Mouse (Mus musculus) neural tube, embryonic 15.5 days (tissue): ENCODE data around the gene Gsg1l. TPM values are rescaled to one million over a fixed set of nuclear protein-coding genes. Genes with fewer than 3 reads are reported as not detected.

Experiments used
- ATAC-seq: fragments of 200-750 bp; cut with Nextera tagmentation; 2 replicates; pipeline ENCODE4 v1.8.0; 2017; ENCODE audit warnings: mild to moderate bottlenecking, moderate TSS enrichment, moderate library complexity; ENCODE audit not compliant: low FRiP score
- H3K27ac ChIP-seq: fragments of 300-500 bp; sonication (generic); replicated peaks from 2 replicates; pipeline ENCODE4 v1.5.1; 2015; ENCODE audit warnings: mild to moderate bottlenecking, inconsistent platforms
- H3K27me3 ChIP-seq: fragments of 300-500 bp; sonication (generic); replicated peaks from 2 replicates; pipeline ENCODE4 v1.6.1; 2015; ENCODE audit warnings: inconsistent platforms
- H3K36me3 ChIP-seq: fragments of 300-500 bp; sonication (generic); 2 replicates; pipeline ENCODE4 v1.6.1; 2015; ENCODE audit warnings: inconsistent platforms
- H3K4me1 ChIP-seq: fragments of 300-500 bp; sonication (generic); 2 replicates; pipeline ENCODE4 v1.6.1; 2015; ENCODE audit warnings: inconsistent platforms
- H3K4me2 ChIP-seq: fragments of 300-500 bp; sonication (generic); 2 replicates; pipeline ENCODE4 v1.6.1; 2015; ENCODE audit warnings: inconsistent platforms, mild to moderate bottlenecking, moderate library complexity
- H3K4me3 ChIP-seq: fragments of 300-500 bp; sonication (generic); replicated peaks from 2 replicates; pipeline ENCODE4 v1.5.1; 2015; ENCODE audit warnings: mild to moderate bottlenecking, inconsistent platforms
- H3K9ac ChIP-seq: fragments of 300-500 bp; sonication (generic); replicated peaks from 2 replicates; pipeline ENCODE4 v1.6.1; 2015; ENCODE audit warnings: mild to moderate bottlenecking, inconsistent platforms
- H3K9me3 ChIP-seq: fragments of 300-500 bp; sonication (generic); replicated peaks from 2 replicates; pipeline ENCODE4 v1.6.1; 2016; ENCODE audit warnings: inconsistent platforms
- WGBS: fragments of 180-500 bp; shearing (Covaris S2); methylation state at CpG from one replicate; pipeline ENCODE4 v1.1.7; 2015; ENCODE audit warnings: mixed read lengths; 5-methylcytosine and 5-hydroxymethylcytosine counted together
- polyA plus RNA-seq: library from polyadenylated mRNA; unstranded; fragments of >200 nt; fragmentation: Nextera tagmentation; extraction: Ambion mirVana; gene quantifications from 2 replicates; pipeline ENCODE4 v1.2.1, GENCODE M21; 2015

Gene Gsg1l
- polyA plus RNA-seq, 1 experiment from 2014 or later = 14.4 TPM

DNA sequence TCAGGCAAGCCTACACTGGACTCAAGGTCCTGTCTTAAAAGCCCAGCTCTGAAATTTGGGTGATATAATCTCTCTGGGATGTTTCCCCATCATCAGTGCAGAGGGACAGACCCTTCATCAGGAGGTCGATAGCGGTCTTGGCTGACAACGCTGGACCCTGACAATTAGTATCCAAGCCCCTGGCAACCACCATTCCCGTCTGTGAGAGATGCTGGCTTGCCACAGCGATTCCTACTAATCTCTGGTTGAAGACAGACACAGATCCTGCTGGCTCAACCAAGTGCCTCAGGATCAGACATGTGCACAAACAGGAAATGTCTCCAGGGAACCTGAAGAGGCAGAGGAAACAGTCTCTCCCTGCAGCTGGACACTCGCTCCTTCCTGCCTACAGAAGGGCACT, 62.2 kb downstream of the Gsg1l start:
- Histone ChIP-seq H3K36me3 (no peaks in the 10 kb centered on the region), H3K9ac (no peak overlapping the region; the same call in 1 of the 2 replicates), H3K4me1 (peaks cover 20% of the 10 kb centered on the region), H3K4me3 (no peak overlapping the region), H3K9me3 (no peaks in the 10 kb centered on the region), H3K27me3 (no peaks in the 10 kb centered on the region), H3K4me2 (no peak overlapping the region), H3K27ac (peak overlapping the region; percentile 39)
- ATAC-seq = peak; percentile 9; the same call in 1 of the 2 replicates
- WGBS = 42% methylated on average over 6 of the region's 6 CpGs

DNA sequence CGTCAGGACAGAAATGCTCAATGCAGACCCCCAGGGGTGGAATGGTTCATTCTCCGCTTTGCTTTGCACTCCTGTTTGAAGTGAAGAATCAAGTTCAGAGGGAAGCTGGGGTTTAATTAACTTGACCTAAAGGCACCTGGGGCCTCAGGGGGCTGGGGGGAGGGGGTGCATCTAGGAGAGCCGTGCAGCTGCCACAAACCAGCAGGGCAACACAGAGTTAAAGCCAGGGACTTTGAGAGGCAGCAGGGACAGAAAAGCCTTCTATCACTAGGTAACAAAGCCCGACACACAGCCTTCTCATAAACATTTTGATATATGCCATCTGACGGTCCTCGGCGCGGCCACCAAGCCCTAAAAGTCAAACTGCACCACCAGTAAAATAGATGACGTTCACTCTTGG, 62.9 kb downstream of the Gsg1l start:
- Histone ChIP-seq H3K9me3 (no peaks in the 10 kb centered on the region), H3K36me3 (no peaks in the 10 kb centered on the region), H3K4me2 (no peak overlapping the region), H3K27me3 (no peaks in the 10 kb centered on the region), H3K4me3 (no peak overlapping the region), H3K9ac (no peak overlapping the region), H3K27ac (0 out of 2 replicates have a peak overlapping the region, but pooled peaks have one; percentile 39), H3K4me1 (peaks cover 20% of the 10 kb centered on the region)
- WGBS = 17% methylated on average over 9 of the region's 9 CpGs
- ATAC-seq = 0 out of 2 replicates have a peak, but pooled peaks have one; percentile 8

DNA sequence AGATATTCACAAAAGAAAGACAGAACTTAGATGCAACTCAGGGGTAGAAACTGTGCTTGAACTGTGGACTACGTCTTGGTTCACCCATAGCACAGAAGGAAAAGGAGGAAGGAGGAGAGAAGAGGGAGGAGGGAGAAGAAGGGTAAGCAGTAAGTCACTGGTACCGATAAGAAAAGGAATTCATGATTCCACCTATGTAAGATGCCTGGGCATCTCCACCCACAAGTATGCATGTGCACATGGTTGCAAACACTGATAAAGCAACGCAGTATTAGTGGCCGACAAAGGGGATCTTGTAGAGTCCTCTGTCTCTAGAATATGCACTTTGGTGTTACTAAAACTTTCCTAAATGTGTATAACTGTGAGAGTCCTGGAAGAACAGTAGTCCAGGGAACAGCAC, 64.8 kb downstream of the Gsg1l start:
- WGBS = 92% methylated on average over 4 of the region's 4 CpGs
- H3K4me1 ChIP-seq = peaks cover 27% of the 10 kb centered on the region
- no peaks in the 10 kb centered on the region for H3K36me3 ChIP-seq
- H3K27ac ChIP-seq = no peak overlapping the region
- ATAC-seq = no peak
- no peaks in the 10 kb centered on the region for H3K27me3 ChIP-seq
- H3K4me2 ChIP-seq = no peak overlapping the region
- no peak overlapping the region for H3K4me3 ChIP-seq
- H3K9me3 ChIP-seq = no peaks in the 10 kb centered on the region
- no peak overlapping the region for H3K9ac ChIP-seq

DNA sequence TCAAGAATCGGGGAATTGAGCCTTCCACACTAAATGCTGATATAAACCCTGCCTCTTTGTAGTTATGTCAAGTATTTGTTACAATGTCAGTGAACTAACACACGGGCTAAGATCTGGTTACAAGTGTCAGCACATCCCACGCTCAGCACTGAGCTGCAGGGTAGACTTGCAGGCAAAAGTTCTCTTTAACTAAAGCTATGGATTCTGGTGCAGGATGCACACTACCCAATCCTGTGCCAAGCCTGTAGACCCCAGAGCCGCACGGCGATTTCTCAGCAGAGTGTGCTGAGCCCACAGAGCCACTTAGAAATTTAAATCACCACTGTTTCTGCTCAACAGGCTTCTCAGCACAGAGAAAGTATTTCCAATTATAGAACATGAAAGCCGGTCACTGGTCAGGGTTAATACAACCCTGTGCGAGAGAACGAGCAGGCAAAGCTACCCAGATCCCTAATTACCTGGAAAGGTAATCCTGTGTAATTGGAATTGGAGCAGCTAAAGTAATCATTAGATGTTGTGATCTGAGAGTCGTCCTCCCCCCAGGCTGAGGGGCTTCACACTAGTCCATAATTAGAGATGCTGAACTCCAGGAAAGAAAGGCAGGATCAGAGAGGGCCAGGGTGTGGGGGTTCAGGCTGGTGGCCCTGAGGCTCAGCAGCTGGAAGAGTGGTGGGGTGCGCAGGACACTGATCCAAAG, 69.7 kb downstream of the Gsg1l start:
- Histone ChIP-seq H3K9ac (no peak overlapping the region), H3K36me3 (no peaks in the 10 kb centered on the region), H3K4me1 (peaks cover 36% of the 10 kb centered on the region), H3K4me2 (no peak overlapping the region), H3K27ac (no peak overlapping the region), H3K27me3 (no peaks in the 10 kb centered on the region), H3K9me3 (no peaks in the 10 kb centered on the region), H3K4me3 (no peak overlapping the region)
- WGBS = 60% methylated on average over 11 of the region's 11 CpGs
- no peak for ATAC-seq

DNA sequence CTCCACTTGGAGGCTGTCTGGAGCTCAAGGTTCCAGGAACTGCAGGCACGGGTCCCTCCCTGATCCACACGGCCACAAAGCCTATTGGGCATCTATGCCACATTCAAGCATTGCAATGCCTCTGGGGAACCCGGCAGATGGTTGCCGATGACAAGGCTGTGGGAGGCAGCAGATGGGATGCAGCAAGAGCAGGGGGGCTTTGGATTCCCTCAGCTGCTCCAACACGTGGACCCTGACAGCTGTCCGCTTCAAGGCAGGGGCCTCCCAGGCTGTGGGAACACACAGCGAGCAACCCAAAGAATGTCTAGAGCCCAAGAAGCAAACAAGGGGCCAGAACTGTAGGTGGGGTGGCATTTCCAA, 73.4 kb downstream of the Gsg1l start:
- ATAC-seq = 0 out of 2 replicates have a peak, but pooled peaks have one; percentile 16
- no peak overlapping the region for H3K9ac ChIP-seq
- no peak overlapping the region for H3K4me2 ChIP-seq
- peaks cover 43% of the 10 kb centered on the region for H3K4me1 ChIP-seq
- peak overlapping the region; percentile 63 for H3K27ac ChIP-seq
- no peaks in the 10 kb centered on the region for H3K27me3 ChIP-seq
- 19% methylated on average over 7 of the region's 7 CpGs for WGBS
- H3K4me3 ChIP-seq = no peak overlapping the region
- no peaks in the 10 kb centered on the region for H3K36me3 ChIP-seq
- H3K9me3 ChIP-seq = no peaks in the 10 kb centered on the region

DNA sequence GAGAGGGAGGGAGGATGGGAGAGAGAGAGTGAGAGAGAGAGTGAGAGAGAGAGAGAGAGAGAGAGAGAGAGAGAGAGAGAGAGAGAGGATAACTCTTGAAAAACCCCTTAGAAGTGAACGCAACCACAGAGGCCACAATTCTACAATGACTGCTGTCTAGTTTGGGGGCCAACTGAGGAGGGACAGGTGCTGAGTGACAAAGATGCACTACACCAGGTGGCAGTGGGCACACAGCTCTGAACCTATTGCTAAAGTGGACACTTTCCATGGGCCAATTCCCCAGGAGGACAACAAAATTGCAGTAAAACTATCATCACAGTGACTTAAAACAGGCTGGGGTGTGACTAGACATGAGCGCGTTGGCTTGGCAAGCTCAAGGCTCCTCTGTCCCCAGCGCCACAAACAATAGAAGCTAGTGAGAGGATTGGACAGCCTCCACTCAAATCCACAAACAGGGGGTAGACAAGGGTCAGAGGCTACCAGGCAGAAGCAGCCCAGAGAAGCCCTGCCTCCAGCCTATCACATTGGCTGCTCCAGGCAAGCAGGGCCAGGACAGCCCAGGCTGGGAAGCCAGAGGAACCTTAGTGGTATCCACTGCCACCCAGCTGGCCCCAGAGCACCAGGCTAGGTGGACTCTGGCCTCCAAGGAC, 73.9 kb downstream of the Gsg1l start:
- WGBS = 28% methylated on average over 4 of the region's 4 CpGs
- H3K4me2 ChIP-seq = no peak overlapping the region
- H3K36me3 ChIP-seq = no peaks in the 10 kb centered on the region
- H3K4me1 ChIP-seq = peaks cover 43% of the 10 kb centered on the region
- peak; percentile 4; the same call in 1 of the 2 replicates for ATAC-seq
- H3K27me3 ChIP-seq = no peaks in the 10 kb centered on the region
- peak overlapping the region; percentile 63 for H3K27ac ChIP-seq
- no peaks in the 10 kb centered on the region for H3K9me3 ChIP-seq
- H3K4me3 ChIP-seq = no peak overlapping the region
- no peak overlapping the region for H3K9ac ChIP-seq

DNA sequence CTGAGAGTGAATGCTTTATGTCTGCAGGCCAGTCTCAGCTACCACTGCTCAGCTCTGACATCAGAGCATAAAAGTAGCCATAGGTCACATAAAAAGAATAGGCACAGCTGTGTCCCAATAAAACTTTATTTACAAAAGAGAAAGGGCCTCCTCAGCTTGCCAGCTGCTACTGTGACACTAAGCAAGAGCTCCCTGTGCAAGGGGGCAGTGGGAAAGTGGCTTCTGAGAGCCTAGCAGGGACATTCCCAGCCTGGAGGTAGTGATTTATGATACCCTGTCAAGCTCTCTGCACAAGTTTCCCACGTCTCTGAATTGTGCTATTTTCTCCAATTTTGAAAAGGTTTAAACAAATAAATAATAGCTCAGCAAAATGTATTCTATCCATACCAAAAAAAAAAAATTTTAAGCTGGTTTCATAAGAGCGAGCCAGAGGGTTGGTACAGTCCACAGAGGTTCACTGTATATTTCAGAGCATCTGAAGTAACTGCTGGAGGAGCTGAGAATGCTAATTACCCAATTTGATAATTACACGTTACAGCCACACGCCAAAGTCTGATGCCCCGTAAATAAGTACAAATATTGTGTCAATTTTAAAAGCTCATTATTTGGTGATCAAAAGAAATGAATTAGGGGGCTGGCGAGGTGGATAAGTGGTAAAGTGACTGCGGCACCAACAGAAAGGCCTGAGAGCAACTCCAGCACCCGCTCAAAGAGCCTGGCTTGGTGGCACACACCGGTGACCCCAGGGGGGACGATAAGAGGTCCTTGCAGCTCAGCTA, 74.9 kb downstream of the Gsg1l start:
- H3K27me3 ChIP-seq = no peaks in the 10 kb centered on the region
- no peaks in the 10 kb centered on the region for H3K36me3 ChIP-seq
- peak overlapping the region; percentile 28; the same call in 1 of the 2 replicates for H3K27ac ChIP-seq
- ATAC-seq = no peak
- no peak overlapping the region for H3K9ac ChIP-seq
- H3K4me3 ChIP-seq = no peak overlapping the region
- peaks cover 34% of the 10 kb centered on the region for H3K4me1 ChIP-seq
- 24% methylated on average over 10 of the region's 10 CpGs for WGBS
- no peaks in the 10 kb centered on the region for H3K9me3 ChIP-seq
- H3K4me2 ChIP-seq = no peak overlapping the region

DNA sequence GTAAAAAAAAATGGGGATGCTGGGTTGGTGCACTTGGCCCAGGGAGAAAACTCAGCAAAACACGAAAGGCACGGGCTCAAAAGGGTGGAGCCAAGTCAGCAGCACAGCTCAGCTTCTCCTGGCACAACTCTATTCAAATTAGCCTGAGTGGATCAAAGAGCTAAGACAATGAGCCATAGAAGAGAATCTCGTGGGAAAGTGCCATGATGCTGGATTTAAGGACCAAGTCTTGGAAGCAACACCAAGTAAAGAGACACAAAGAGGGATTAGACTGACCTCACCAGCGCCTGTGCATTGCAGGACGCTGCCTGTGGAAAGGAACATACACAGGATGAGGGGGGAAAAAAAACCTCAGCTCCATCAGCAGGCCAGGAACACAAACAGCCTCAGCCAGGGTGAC, 76.9 kb downstream of the Gsg1l start:
- Histone ChIP-seq H3K27ac (peak overlapping the region; percentile 58), H3K9ac (no peak overlapping the region), H3K27me3 (no peaks in the 10 kb centered on the region), H3K4me1 (peaks cover 28% of the 10 kb centered on the region), H3K4me2 (no peak overlapping the region), H3K9me3 (no peaks in the 10 kb centered on the region), H3K4me3 (no peak overlapping the region), H3K36me3 (no peaks in the 10 kb centered on the region)
- no peak for ATAC-seq
- WGBS = 27% methylated on average over 5 of the region's 5 CpGs

DNA sequence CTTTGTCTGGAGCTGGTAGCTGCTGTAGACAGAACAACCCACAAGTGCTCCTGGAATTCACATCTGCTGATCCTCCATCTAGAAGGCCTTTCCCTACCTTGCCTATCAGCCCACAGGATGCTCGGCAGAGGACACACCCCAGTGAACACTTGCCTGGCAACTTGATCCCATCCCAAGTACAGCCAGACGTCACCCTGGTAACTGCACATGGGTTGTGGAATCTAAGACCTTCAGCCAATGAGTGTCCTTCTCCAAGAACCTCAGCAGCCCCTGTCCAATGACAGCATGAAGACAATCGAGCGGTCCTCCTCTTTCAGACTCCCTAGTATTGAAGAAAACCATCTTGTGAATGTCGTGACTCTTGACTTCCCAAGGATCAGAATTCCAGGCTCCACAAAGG, 80.5 kb downstream of the Gsg1l start:
- no peaks in the 10 kb centered on the region for H3K36me3 ChIP-seq
- no peak overlapping the region for H3K27ac ChIP-seq
- no peaks in the 10 kb centered on the region for H3K27me3 ChIP-seq
- H3K4me1 ChIP-seq = 0 out of 2 replicates have a peak, but pooled peaks cover 6% of the 10 kb centered on the region
- H3K4me3 ChIP-seq = no peak overlapping the region
- no peaks in the 10 kb centered on the region for H3K9me3 ChIP-seq
- no peak for ATAC-seq
- no peak overlapping the region for H3K4me2 ChIP-seq
- WGBS = 61% methylated on average over 5 of the region's 5 CpGs
- H3K9ac ChIP-seq = no peak overlapping the region

DNA sequence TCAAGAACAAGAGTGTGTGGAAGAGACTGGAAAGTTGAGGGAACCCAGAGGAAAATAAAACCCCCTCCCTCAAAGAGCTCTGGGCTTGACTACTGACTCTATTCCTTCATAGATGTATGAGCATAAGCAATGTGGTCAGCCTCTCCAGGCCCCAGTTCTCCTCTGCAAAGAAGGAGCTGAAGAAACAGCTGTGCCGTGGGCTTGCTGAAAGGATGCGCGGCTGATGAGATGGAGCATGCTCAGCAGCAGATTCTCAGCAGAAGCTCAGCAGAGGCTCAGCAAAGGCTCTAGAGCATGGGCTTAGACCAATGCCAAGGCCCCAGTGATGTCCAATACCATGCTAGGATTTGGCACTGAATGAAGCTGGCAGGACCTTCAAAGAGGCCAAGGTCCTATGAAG, 82.3 kb downstream of the Gsg1l start:
- WGBS = 99% methylated on average over 3 of the region's 3 CpGs
- H3K36me3 ChIP-seq = no peaks in the 10 kb centered on the region
- 0 out of 2 replicates have a peak, but pooled peaks cover under 1% of the 10 kb centered on the region for H3K4me1 ChIP-seq
- H3K4me2 ChIP-seq = no peak overlapping the region
- H3K9me3 ChIP-seq = no peaks in the 10 kb centered on the region
- ATAC-seq = no peak
- H3K9ac ChIP-seq = no peak overlapping the region
- no peak overlapping the region for H3K27ac ChIP-seq
- no peak overlapping the region for H3K4me3 ChIP-seq
- no peaks in the 10 kb centered on the region for H3K27me3 ChIP-seq

DNA sequence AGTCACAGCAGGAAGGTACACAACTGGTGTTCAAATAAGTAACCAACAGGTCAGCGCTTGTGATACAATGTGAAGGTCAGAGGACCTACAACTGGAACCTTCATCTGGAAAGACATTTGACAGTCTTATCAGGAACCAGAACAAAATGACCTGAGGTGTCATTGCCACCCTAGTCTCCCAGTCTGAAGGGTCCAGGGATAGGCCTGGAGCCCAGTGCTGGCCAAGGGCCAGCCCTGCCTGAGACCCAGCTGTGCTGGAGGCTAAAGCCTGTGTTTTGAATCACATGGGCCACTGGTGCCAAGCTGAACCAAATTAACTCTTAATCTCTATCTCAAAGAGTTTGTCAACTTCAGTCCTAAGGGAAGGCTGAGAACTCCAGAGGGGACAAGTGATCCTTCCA, 86.1 kb downstream of the Gsg1l start:
- Histone ChIP-seq H3K27ac (no peak overlapping the region), H3K27me3 (no peaks in the 10 kb centered on the region), H3K36me3 (no peaks in the 10 kb centered on the region), H3K9me3 (no peaks in the 10 kb centered on the region), H3K9ac (no peak overlapping the region), H3K4me1 (0 out of 2 replicates have a peak, but pooled peaks cover 5% of the 10 kb centered on the region), H3K4me2 (no peak overlapping the region), H3K4me3 (no peak overlapping the region)
- ATAC-seq = no peak
- 92% methylated on average over 1 of the region's 1 CpGs for WGBS
